Mouse (Mus musculus) lung, adult 2 months (tissue): ENCODE measurements at regions not wholly inside any gene's neighbourhood (a gene's known extent, or its start where the extent isn't known, plus 50 kb on each side); places are given as distances from the start of the nearest gene placed in this dataset.

Experiments
- CTCF ChIP-seq: fragments of 200-500 bp; IDR thresholded peaks from 2 replicates; pipeline ENCODE4 v1.5.1; 2011; ENCODE audit warnings: mild to moderate bottlenecking, low read length, control low read depth; ENCODE audit not compliant: insufficient read depth
- POLR2A ChIP-seq: fragments of 200-500 bp; IDR thresholded peaks from 2 replicates; pipeline ENCODE4 v1.6.1; 2011; ENCODE audit warnings: low read depth, mild to moderate bottlenecking, control low read depth, low read length, borderline replicate concordance; ENCODE audit errors: extremely low read depth

- TF ChIP-seq POLR2A (no peak), CTCF (no peak)
Measured at GRCm38 (mm10) chr6:67130540-67131301, 93.5 kb upstream of the Gadd45a start.
